Mouse (Mus musculus): Measurements from ENCODE around the gene Dlx1. TPM values are rescaled to one million over a fixed set of nuclear protein-coding genes. Genes with fewer than 3 reads are reported as not detected.

Dlx1 gene
- polyA plus RNA-seq (2015; fragmentation: Nextera tagmentation; extraction: Ambion mirVana) = 284 and 297 TPM in 2 replicates

DNA sequence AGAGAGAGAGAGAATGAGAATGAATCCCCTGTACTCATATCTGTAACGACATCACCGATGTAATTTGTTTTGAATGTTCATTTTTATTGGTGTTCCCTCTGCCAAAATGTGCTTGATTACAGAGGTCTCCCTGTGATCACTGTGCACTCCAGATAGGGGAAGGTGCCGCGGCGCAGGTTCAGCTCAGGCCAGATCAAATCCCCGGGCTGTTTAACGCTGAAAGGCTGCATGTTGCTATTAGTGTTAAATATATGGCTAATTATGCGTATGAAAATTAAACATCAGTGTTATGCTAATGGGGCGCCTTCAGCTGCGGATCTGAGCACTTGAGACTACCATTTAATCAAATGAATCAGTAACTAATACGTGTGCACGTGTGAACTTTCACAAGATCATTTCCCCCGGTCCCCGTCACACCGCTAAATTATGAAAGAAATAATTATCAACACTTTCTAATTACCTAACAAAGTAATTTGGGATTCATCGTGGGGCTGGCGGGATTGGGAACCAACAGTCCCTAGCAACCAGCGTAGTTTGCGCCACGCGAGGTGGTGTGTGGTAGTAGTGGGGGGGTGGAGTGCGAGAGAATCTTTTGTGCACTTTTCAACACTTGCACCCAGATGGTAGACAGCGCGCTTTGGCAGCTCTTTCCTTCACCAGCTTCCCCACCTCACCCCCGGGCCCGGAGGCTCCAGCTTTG is at the start of gene Dlx1:
Dlx1 (plus strand) TSS at position 100 of the 700 bp plus-strand sequence.
- WGBS = 1% methylated on average over 26 of the region's 26 CpGs
- peaks cover 31% of the 10 kb centered on the region for H3K4me1 ChIP-seq
- H3K27me3 ChIP-seq = peaks cover 77% of the 10 kb centered on the region
- peak within 1 kb of the TSS; percentile 81 for H3K4me2 ChIP-seq (replicated peaks)
- peak within 1 kb of the TSS; percentile 96 for H3K27ac ChIP-seq (replicated peaks)
- peak; percentile 55 for ATAC-seq (replicated peaks)
- H3K9ac ChIP-seq (replicated peaks) = peak within 1 kb of the TSS; percentile 69
- H3K9me3 ChIP-seq = no peaks in the 10 kb centered on the region
- no peaks in the 10 kb centered on the region for H3K36me3 ChIP-seq
- H3K4me3 ChIP-seq = peak within 1 kb of the TSS; percentile 55

DNA sequence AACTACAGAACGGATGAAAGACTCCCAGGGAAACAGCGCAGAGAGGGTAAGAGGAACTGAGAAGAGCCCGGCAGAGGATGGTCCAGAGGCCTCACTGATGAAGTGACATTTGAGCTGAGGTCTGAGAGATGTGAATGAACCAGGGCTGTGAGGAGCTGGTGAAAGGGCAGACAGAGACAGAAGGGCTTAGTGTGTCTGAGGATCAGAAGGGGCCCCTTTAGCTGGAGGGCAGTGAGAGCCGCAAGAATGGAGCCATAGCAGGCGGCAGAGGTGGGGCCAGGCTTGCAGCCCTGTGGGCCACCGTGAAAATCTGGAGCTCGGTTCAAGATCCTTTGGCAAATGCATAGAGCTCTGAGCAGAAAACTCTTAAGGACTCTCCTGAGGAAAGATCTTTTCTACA is 48.0 kb upstream of the Dlx1 start:
- peaks cover 21% of the 10 kb centered on the region for H3K4me1 ChIP-seq
- no peaks in the 10 kb centered on the region for H3K27me3 ChIP-seq
- no peak overlapping the region for H3K9ac ChIP-seq (replicated peaks)
- H3K9me3 ChIP-seq = no peaks in the 10 kb centered on the region
- 11% methylated on average over 7 of the region's 7 CpGs for WGBS
- no peak overlapping the region for H3K27ac ChIP-seq (replicated peaks)
- ATAC-seq (replicated peaks) = no peak
- H3K4me3 ChIP-seq = no peak overlapping the region
- no peaks in the 10 kb centered on the region for H3K36me3 ChIP-seq
- no peak overlapping the region for H3K4me2 ChIP-seq (replicated peaks)

DNA sequence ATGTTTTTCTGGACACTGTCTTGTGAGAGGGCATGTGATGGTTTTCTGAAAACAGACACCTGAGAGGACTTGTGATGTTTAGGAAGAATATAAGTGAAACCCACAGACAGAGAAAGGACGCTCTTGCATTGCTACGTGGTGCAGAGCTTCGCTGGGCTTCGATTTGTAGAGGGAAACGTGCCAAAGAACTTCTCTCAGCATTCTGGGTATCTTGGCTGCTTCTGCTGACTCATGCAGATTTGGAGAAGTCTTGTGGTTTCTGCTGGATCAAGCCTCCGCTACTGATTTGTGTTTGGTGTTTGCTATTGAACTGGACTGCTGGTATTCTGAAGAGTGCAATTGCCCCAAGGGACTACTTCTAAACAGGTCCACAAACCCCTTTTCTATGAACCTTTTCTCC is 46.1 kb upstream of the Dlx1 start:
- ATAC-seq (replicated peaks) = no peak
- H3K9ac ChIP-seq (replicated peaks) = no peak overlapping the region
- H3K36me3 ChIP-seq = no peaks in the 10 kb centered on the region
- no peak overlapping the region for H3K27ac ChIP-seq (replicated peaks)
- WGBS = 76% methylated on average over 6 of the region's 6 CpGs
- H3K4me1 ChIP-seq = peaks cover 18% of the 10 kb centered on the region
- H3K4me2 ChIP-seq (replicated peaks) = no peak overlapping the region
- H3K27me3 ChIP-seq = no peaks in the 10 kb centered on the region
- H3K9me3 ChIP-seq = no peaks in the 10 kb centered on the region
- H3K4me3 ChIP-seq = no peak overlapping the region

- Histone ChIP-seq H3K27ac (replicated peaks) (no peak overlapping the region), H3K9me3 (no peaks in the 10 kb centered on the region), H3K4me2 (replicated peaks) (no peak overlapping the region), H3K4me3 (no peak overlapping the region), H3K36me3 (no peaks in the 10 kb centered on the region), H3K4me1 (peaks cover 18% of the 10 kb centered on the region), H3K9ac (replicated peaks) (no peak overlapping the region), H3K27me3 (no peaks in the 10 kb centered on the region)
- WGBS = 51% methylated on average over 10 of the region's 10 CpGs
- ATAC-seq (replicated peaks) = no peak
Measured at GRCm38 (mm10) chr2:71483046-71483716, 44.7 kb upstream of the Dlx1 start.

GRCm38 (mm10) chr2:71483717-71484066 is 44.2 kb upstream of the Dlx1 start:
- 13% methylated on average over 5 of the region's 5 CpGs for WGBS

DNA sequence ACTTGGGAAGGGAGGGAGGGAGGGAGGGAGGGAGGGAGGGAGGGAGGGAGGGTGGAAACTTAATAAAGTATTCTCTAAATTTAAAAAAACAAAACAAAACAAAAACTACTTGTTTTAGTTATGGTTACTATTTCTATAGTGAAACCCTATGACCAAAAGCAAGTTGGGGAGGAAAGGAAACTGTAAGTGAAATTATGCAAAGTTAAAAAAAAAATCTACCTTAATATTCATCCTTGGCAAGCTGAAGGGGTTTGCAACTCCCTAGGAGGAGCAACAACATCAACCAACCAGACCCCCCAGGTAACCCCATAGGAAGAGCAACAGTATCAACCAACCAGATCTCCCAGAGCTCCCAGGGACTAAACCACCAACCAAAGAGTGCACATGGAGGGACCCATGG is 36.6 kb upstream of the Dlx1 start:
- H3K9me3 ChIP-seq = no peaks in the 10 kb centered on the region
- H3K4me2 ChIP-seq (replicated peaks) = no peak overlapping the region
- no peak overlapping the region for H3K27ac ChIP-seq (replicated peaks)
- ATAC-seq (replicated peaks) = no peak
- H3K4me1 ChIP-seq = peaks cover 8% of the 10 kb centered on the region; the same call in 1 of the 2 replicates
- no peak overlapping the region for H3K4me3 ChIP-seq
- H3K9ac ChIP-seq (replicated peaks) = no peak overlapping the region
- no peaks in the 10 kb centered on the region for H3K27me3 ChIP-seq
- H3K36me3 ChIP-seq = no peaks in the 10 kb centered on the region

More at GRCm38 (mm10) chr2:71483717-71484066, 44.2 kb upstream of the Dlx1 start:
- ATAC-seq (replicated peaks) = peak; percentile 46; the same call in 1 of the 2 replicates
- Histone ChIP-seq H3K4me3 (no peak overlapping the region), H3K9ac (replicated peaks) (no peak overlapping the region), H3K27me3 (no peaks in the 10 kb centered on the region), H3K27ac (replicated peaks) (no peak overlapping the region), H3K36me3 (no peaks in the 10 kb centered on the region), H3K9me3 (no peaks in the 10 kb centered on the region), H3K4me1 (peaks cover 18% of the 10 kb centered on the region), H3K4me2 (replicated peaks) (no peak overlapping the region)

DNA sequence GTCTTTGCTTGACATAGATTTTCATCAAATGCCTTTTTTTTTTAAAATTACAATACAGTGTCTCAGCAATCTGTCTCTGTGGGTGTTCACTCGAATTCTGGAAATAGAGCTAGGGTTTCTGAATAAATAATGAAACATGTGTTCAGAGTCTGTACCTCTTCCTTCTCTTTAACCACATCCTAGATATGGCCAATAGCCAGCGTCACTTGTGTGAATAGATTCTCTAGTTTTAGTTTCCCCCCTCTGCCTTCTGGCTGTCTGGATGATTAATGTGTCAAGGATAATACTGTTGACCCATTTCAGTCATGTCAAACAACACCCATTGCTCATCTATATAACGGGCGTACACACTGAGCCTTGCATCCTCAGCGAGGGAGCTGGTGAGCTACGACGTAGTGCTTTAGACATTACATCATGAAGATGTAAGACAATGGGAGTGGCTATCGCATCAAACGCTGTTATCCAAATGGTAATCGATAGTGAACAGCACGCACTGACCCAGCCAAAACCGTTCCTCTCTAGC is 34.7 kb upstream of the Dlx1 start:
- WGBS = 68% methylated on average over 12 of the region's 12 CpGs
- no peak overlapping the region for H3K9ac ChIP-seq (replicated peaks)
- H3K36me3 ChIP-seq = no peaks in the 10 kb centered on the region
- no peak for ATAC-seq (replicated peaks)
- peaks cover 8% of the 10 kb centered on the region; the same call in 1 of the 2 replicates for H3K4me1 ChIP-seq
- H3K27ac ChIP-seq (replicated peaks) = no peak overlapping the region
- H3K27me3 ChIP-seq = no peaks in the 10 kb centered on the region
- H3K4me3 ChIP-seq = no peak overlapping the region
- no peaks in the 10 kb centered on the region for H3K9me3 ChIP-seq
- no peak overlapping the region for H3K4me2 ChIP-seq (replicated peaks)

GRCm38 (mm10) chr2:71494503-71494902 is 33.4 kb upstream of the Dlx1 start:
- Histone ChIP-seq H3K27me3 (no peaks in the 10 kb centered on the region), H3K9me3 (no peaks in the 10 kb centered on the region), H3K4me1 (peaks cover 14% of the 10 kb centered on the region), H3K9ac (replicated peaks) (no peak overlapping the region), H3K36me3 (no peaks in the 10 kb centered on the region), H3K4me2 (replicated peaks) (no peak overlapping the region), H3K27ac (replicated peaks) (no peak overlapping the region), H3K4me3 (no peak overlapping the region)
- no peak for ATAC-seq (replicated peaks)
- WGBS = 46% methylated on average over 10 of the region's 10 CpGs

DNA sequence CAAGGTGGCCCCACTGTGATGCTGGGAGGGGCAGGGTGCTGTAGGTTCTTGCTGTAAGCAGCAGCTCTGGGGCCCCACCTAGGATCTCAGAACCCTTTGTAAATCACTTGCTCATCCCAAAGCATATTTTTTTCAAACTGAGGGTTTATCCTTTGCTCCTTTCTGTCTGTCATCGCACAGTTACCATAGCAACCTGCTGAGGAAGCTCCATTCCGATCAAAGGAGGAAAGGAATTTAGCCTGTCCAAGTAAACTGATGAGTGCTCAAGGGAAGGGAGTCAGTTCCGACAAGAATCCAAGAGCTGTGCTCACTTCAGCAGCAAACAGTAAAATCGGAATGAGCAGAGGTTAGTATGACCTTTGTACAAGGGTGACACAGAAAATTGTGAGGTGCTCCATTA is 32.9 kb upstream of the Dlx1 start:
- Histone ChIP-seq H3K4me3 (no peak overlapping the region), H3K4me2 (replicated peaks) (no peak overlapping the region), H3K9ac (replicated peaks) (no peak overlapping the region), H3K36me3 (no peaks in the 10 kb centered on the region), H3K9me3 (no peaks in the 10 kb centered on the region), H3K27ac (replicated peaks) (no peak overlapping the region), H3K4me1 (peaks cover 18% of the 10 kb centered on the region), H3K27me3 (no peaks in the 10 kb centered on the region)
- 39% methylated on average over 4 of the region's 4 CpGs for WGBS
- ATAC-seq (replicated peaks) = no peak

- no peak overlapping the region for H3K9ac ChIP-seq (replicated peaks)
- H3K4me2 ChIP-seq (replicated peaks) = no peak overlapping the region
- ATAC-seq (replicated peaks) = no peak
- no peak overlapping the region; the same call in 1 of the 2 replicates for H3K27ac ChIP-seq (replicated peaks)
- H3K27me3 ChIP-seq = no peaks in the 10 kb centered on the region
- no peaks in the 10 kb centered on the region for H3K36me3 ChIP-seq
- H3K4me3 ChIP-seq = no peak overlapping the region
- no peaks in the 10 kb centered on the region for H3K9me3 ChIP-seq
- WGBS = 56% methylated on average over 5 of the region's 5 CpGs
- H3K4me1 ChIP-seq = peaks cover 18% of the 10 kb centered on the region
Measured at GRCm38 (mm10) chr2:71497175-71497574, 30.7 kb upstream of the Dlx1 start.

DNA sequence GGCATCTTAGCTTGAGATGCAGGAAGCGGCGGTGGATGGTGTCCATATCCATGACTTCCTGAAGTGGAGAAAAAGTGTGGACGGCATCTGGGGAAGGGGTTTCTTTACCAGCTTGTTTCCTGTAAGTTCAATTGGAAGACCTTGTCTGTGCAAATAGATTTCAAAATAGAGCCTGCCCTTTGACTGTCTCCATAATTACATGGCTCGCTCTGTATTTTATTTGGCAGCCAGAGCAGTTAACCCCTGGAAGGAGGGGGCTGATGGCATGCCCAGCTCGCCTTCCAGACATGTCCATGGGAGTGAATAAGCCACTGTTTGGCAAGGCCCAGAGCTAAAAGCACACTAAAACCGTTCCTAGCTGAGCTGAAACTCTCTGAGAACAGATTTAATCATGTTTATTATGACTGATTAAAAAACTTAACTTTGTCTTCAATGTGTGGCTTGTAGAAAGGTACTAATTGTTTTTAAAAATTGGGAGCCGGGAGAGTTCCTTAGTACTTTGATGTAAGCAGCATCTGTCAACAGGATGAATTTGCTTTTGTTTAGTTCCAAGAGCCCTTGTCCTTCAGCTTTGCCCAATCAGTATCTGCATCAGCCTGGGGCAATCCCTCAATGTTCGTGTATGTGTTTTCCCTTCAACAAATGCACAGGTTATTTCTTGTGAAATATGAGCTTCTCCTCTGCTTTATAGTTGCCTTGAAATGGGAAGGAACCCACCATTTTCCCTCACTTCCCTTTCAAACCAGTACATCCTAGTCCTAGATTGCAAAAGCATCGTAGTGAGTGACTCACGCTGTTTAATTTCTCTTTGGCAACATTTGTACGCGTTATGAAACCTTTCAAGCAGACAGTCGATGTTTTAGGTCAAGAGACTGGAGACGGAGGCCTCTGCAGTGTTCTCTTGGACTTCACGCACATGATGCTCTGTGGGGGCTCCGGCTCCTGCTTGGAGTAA is 28.4 kb upstream of the Dlx1 start:
- peak overlapping the region; percentile 20 for H3K27ac ChIP-seq (replicated peaks)
- 45% methylated on average over 16 of the region's 16 CpGs for WGBS
- H3K36me3 ChIP-seq = no peaks in the 10 kb centered on the region
- peaks cover 16% of the 10 kb centered on the region for H3K4me1 ChIP-seq
- H3K4me3 ChIP-seq = no peak overlapping the region
- ATAC-seq (replicated peaks) = no peak
- no peaks in the 10 kb centered on the region for H3K9me3 ChIP-seq
- H3K9ac ChIP-seq (replicated peaks) = no peak overlapping the region
- H3K4me2 ChIP-seq (replicated peaks) = no peak overlapping the region
- no peaks in the 10 kb centered on the region for H3K27me3 ChIP-seq

GRCm38 (mm10) chr2:71504852-71505251 is 23.1 kb upstream of the Dlx1 start:
- 87% methylated on average over 9 of the region's 9 CpGs for WGBS
- Histone ChIP-seq H3K9me3 (no peaks in the 10 kb centered on the region), H3K27me3 (no peaks in the 10 kb centered on the region), H3K4me3 (no peak overlapping the region), H3K27ac (replicated peaks) (no peak overlapping the region), H3K36me3 (no peaks in the 10 kb centered on the region), H3K9ac (replicated peaks) (no peak overlapping the region), H3K4me1 (peaks cover under 1% of the 10 kb centered on the region; the same call in 1 of the 2 replicates), H3K4me2 (replicated peaks) (no peak overlapping the region)
- ATAC-seq (replicated peaks) = no peak
